8 mouse cellular contexts compared by ENCODE assay signal in genomic region chr8:122775285-122776155, GRCm38 (mm10). TPM values are rescaled to one million over a fixed set of nuclear protein-coding genes. Genes with fewer than 3 reads are reported as not detected.
DNase-seq lines count a peak whose midpoint lies in the region; ATAC-seq lines count a peak whose summit lies in the region.

Gene Acsf3 (plus strand): TSS chr8:122775486.

- H3K9ac ChIP-seq in embryonic facial prominence, embryonic 12.5 days = peak within 1 kb of the TSS; percentile 74
- H3K9ac ChIP-seq in limb, embryonic 12.5 days (replicated peaks) = peak within 1 kb of the TSS; percentile 84
- peak within 1 kb of the TSS; percentile 76 for H3K9ac ChIP-seq in midbrain, embryonic 15.5 days

- H3K4me3 ChIP-seq in embryonic facial prominence, embryonic 12.5 days = peak within 1 kb of the TSS; percentile 66
- peak within 1 kb of the TSS; percentile 72 for H3K4me3 ChIP-seq in limb, embryonic 12.5 days (replicated peaks)
- peak within 1 kb of the TSS; percentile 68 for H3K4me3 ChIP-seq in midbrain, embryonic 15.5 days

- H3K9me3 ChIP-seq in embryonic facial prominence, embryonic 12.5 days = no peaks in the 10 kb centered on the region
- no peaks in the 10 kb centered on the region for H3K9me3 ChIP-seq in limb, embryonic 12.5 days
- no peaks in the 10 kb centered on the region for H3K9me3 ChIP-seq in midbrain, embryonic 15.5 days

- no peak within 1 kb of the TSS for H3K27ac ChIP-seq in embryonic facial prominence, embryonic 12.5 days
- H3K27ac ChIP-seq in limb, embryonic 12.5 days = no peak within 1 kb of the TSS
- H3K27ac ChIP-seq in midbrain, embryonic 15.5 days = peak within 1 kb of the TSS; percentile 48

- peak; percentile 69; the same call in 1 of the 2 replicates for ATAC-seq in embryonic facial prominence, embryonic 12.5 days (ENCODE audit: insufficient number of reproducible peaks, insufficient read depth, low FRiP score, low TSS enrichment)
- ATAC-seq in limb, embryonic 12.5 days (ENCODE audit: insufficient number of reproducible peaks, insufficient read depth, low FRiP score, low TSS enrichment, low read depth) = peak; percentile 42; the same call in 1 of the 2 replicates
- peak; percentile 84 for ATAC-seq in midbrain, embryonic 15.5 days (replicated peaks)

- H3K4me2 ChIP-seq in embryonic facial prominence, embryonic 12.5 days (replicated peaks) = peak within 1 kb of the TSS; percentile 87
- peak within 1 kb of the TSS; percentile 84 for H3K4me2 ChIP-seq in limb, embryonic 12.5 days
- peak within 1 kb of the TSS; percentile 85 for H3K4me2 ChIP-seq in midbrain, embryonic 15.5 days

- H3K27me3 ChIP-seq in embryonic facial prominence, embryonic 12.5 days = no peaks in the 10 kb centered on the region
- H3K27me3 ChIP-seq in limb, embryonic 12.5 days = peaks cover 8% of the 10 kb centered on the region
- H3K27me3 ChIP-seq in midbrain, embryonic 15.5 days (replicated peaks) = no peaks in the 10 kb centered on the region

- H3K36me3 ChIP-seq in embryonic facial prominence, embryonic 12.5 days = peaks cover 8% of the 10 kb centered on the region
- peaks cover 10% of the 10 kb centered on the region for H3K36me3 ChIP-seq in limb, embryonic 12.5 days
- H3K36me3 ChIP-seq in midbrain, embryonic 15.5 days (replicated peaks) = no peaks in the 10 kb centered on the region

- peaks cover 4% of the 10 kb centered on the region for H3K4me1 ChIP-seq in embryonic facial prominence, embryonic 12.5 days
- H3K4me1 ChIP-seq in limb, embryonic 12.5 days (replicated peaks) = peaks cover 13% of the 10 kb centered on the region
- H3K4me1 ChIP-seq in midbrain, embryonic 15.5 days = peaks cover 16% of the 10 kb centered on the region

- DNase-seq in 416B (ENCODE audit: low read depth) = peak; percentile 79
- peak; percentile 77 for DNase-seq in adrenal gland, postnatal 10 days
- peak; percentile 96 for DNase-seq in heart, adult 11 months
- peak; percentile 52 for DNase-seq in kidney, adult 11 months
- peak; percentile 23 to 38 for DNase-seq in spleen, postnatal 36 days (ENCODE audit: low spot score in 2 of 2)

- WGBS in embryonic facial prominence, embryonic 12.5 days = 1% methylated on average over 50 of the region's 50 CpGs
- WGBS in limb, embryonic 12.5 days = 1% methylated on average over 50 of the region's 50 CpGs
- WGBS in midbrain, embryonic 15.5 days = 1% methylated on average over 50 of the region's 50 CpGs

RNA-seq across cellular contexts. Expression of gene Acsf3, which starts in this region (rescaled TPM):
- total RNA-seq in adrenal gland, postnatal 10 days (2021) = 10 to 100 TPM; 54.3 to 64.8 TPM
- polyA plus RNA-seq in embryonic facial prominence, embryonic 12.5 days (2016; fragmentation: Nextera tagmentation; extraction: Ambion mirVana) = 17.7 and 18.7 TPM in 2 replicates
- 19.3 and 19.7 TPM in 2 replicates for polyA plus RNA-seq in limb, embryonic 12.5 days (2016; fragmentation: Nextera tagmentation; extraction: Ambion mirVana)
- 16.4 and 18.3 TPM in 2 replicates for polyA plus RNA-seq in midbrain, embryonic 15.5 days (2015; fragmentation: Nextera tagmentation; extraction: Ambion mirVana)

Comparison
In these comparisons a context has a peak if more than half of its experiments do, and no peak if none do; other contexts are left out.
1. DNase-seq: peak in every context shown above with its lines; median percentile 96 in heart, adult 11 months; 79 in 416B; 77 in adrenal gland, postnatal 10 days; 52 in kidney, adult 11 months; 30 in spleen, postnatal 36 days.